Mouse (Mus musculus) forebrain, embryonic 11.5 days (tissue): ENCODE measurements around the gene Hist1h3e. TPM values are rescaled to one million over a fixed set of nuclear protein-coding genes. Genes with fewer than 3 reads are reported as not detected.
"Not testable (repeated sequence)": the region's sequence is repeated elsewhere in the genome, so short reads cannot be mapped to it uniquely, and the experiment has no call there.

Experiments used
- ATAC-seq: fragments of 200-750 bp; cut with Nextera tagmentation; replicated peaks from 2 replicates; pipeline ENCODE4 v1.8.0; 2017; ENCODE audit warnings: moderate TSS enrichment; ENCODE audit not compliant: low FRiP score
- DNase-seq: peaks from one replicate; pipeline ENCODE4 v3.0.0-alpha.2; 2017; ENCODE audit warnings: low spot score
- H3K27ac ChIP-seq: fragments of 300-500 bp; sonication (generic); 2 replicates; pipeline ENCODE4 v1.5.1; 2014; ENCODE audit warnings: low read depth, low read length
- H3K27me3 ChIP-seq: fragments of 300-500 bp; sonication (generic); 2 replicates; pipeline ENCODE4 v1.6.1; 2014; ENCODE audit warnings: mild to moderate bottlenecking, low read length, mixed read lengths; ENCODE audit not compliant: control insufficient read depth, insufficient read depth
- H3K36me3 ChIP-seq: fragments of 300-500 bp; sonication (generic); 2 replicates; pipeline ENCODE4 v1.6.1; 2014; ENCODE audit warnings: mild to moderate bottlenecking, low read length, moderate library complexity, mixed read lengths; ENCODE audit not compliant: control insufficient read depth, insufficient read depth
- H3K4me1 ChIP-seq: fragments of 300-500 bp; sonication (generic); replicated peaks from 2 replicates; pipeline ENCODE4 v1.6.1; 2014; ENCODE audit warnings: low read length, mixed read lengths; ENCODE audit not compliant: control insufficient read depth, insufficient read depth
- H3K4me2 ChIP-seq: fragments of 300-500 bp; sonication (generic); 2 replicates; pipeline ENCODE4 v1.6.1; 2014; ENCODE audit warnings: low read depth, mild to moderate bottlenecking, low read length, moderate library complexity, mixed read lengths; ENCODE audit not compliant: severe bottlenecking
- H3K4me3 ChIP-seq: fragments of 300-500 bp; sonication (generic); 2 replicates; pipeline ENCODE4 v1.5.1; 2014; ENCODE audit warnings: low read depth, low read length
- H3K9ac ChIP-seq: fragments of 300-500 bp; sonication (generic); 2 replicates; pipeline ENCODE4 v1.6.1; 2014; ENCODE audit warnings: low read length
- H3K9me3 ChIP-seq: fragments of 300-500 bp; sonication (generic); 2 replicates; pipeline ENCODE4 v1.6.1; 2016; ENCODE audit warnings: low read length, mixed read lengths; ENCODE audit not compliant: control insufficient read depth
- WGBS: fragments of 180-500 bp; shearing (Covaris S2); extraction: QIAGEN DNeasy Blood & Tissue Kit; methylation state at CpG from one replicate; pipeline ENCODE4 v1.1.7; 2014; 5-methylcytosine and 5-hydroxymethylcytosine counted together
- polyA plus RNA-seq: library from polyadenylated mRNA; unstranded; fragments of >200 nt; fragmentation: Nextera tagmentation; extraction: Ambion mirVana; gene quantifications from 2 replicates; pipeline ENCODE4 v1.2.1, GENCODE M21; 2014

Gene Hist1h3e
- polyA plus RNA-seq, 1 experiment from 2014 or later = 10.4 TPM

DNA sequence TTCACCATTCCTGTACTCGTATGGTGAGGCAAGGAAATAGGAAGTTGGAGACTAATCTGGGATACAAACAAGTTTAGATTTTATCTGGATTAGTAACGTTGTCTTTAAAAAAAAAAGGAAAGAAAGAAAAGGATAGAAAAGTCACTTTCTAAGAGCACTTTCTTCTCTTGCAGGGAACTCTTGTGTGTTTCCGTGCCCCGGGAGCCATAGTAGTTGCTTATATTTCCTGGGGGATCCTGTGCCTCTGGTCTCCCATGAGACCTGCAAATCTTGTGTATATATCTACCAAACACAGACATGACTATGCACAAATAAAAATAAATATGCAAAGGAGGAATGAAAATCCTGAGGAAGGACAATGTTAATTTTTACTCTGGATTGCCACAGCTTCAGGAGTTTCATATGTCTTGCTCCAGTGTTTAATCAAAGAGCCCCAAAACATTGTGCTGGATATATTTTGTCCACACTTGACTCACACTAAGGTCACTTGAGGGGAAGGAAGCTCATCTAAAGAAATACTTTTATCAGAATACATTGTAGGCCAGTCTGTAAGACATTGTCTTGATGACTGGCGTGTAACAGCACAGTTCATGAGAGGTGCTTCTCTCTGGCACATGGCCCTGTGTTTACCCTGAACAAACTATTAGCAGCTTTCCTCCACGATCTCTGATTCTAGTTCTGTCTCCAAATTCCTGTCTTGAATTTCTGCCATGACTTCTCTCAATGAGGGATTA lies 14.9 kb upstream of the Hist1h3e start:
- Histone ChIP-seq H3K4me3 (peak overlapping the region; percentile 45), H3K27ac (peak overlapping the region; percentile 95), H3K36me3 (no peaks in the 10 kb centered on the region), H3K4me2 (peak overlapping the region; percentile 65), H3K9me3 (no peaks in the 10 kb centered on the region), H3K27me3 (no peaks in the 10 kb centered on the region), H3K9ac (peak overlapping the region; percentile 80), H3K4me1 (peaks cover 3% of the 10 kb centered on the region; the same call in 1 of the 2 replicates)
- WGBS = 48% methylated on average over 6 of the region's 6 CpGs
- ATAC-seq (no peak), DNase-seq (no peak)

DNA sequence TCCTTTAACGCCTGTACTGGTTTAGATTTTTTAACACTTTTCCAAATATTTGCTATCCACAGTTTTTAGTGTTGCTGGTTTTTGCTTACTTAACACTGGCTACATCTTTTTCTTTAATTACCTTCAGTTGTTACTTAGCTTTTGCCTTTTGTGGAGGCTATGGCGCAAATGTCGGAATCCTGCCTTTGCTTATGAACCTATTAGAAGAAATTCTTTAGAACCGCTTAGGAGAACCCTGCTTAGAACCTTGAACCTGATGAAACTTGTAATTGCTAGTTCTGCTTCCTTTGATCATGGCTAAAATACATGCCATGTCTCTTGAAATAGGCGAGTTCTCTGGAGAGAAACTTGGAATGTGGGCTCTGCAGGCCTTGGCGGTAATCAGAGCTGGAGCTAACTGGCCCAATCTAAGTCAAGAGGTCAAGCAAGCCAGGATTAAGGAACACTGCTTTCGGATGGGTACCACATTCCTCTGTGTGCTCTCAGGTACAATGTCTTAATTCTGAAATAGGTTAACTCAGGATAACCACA lies 14.2 kb upstream of the Hist1h3e start:
- Histone ChIP-seq H3K27me3 (no peaks in the 10 kb centered on the region), H3K36me3 (no peaks in the 10 kb centered on the region), H3K4me1 (peaks cover 3% of the 10 kb centered on the region; the same call in 1 of the 2 replicates), H3K9ac (peak overlapping the region; percentile 80), H3K27ac (peak overlapping the region; percentile 95), H3K4me3 (peak overlapping the region; percentile 45), H3K4me2 (peak overlapping the region; percentile 65), H3K9me3 (no peaks in the 10 kb centered on the region)
- 2% methylated on average over 7 of the region's 7 CpGs for WGBS
- ATAC-seq (no peak), DNase-seq (peak; percentile 63)

DNA sequence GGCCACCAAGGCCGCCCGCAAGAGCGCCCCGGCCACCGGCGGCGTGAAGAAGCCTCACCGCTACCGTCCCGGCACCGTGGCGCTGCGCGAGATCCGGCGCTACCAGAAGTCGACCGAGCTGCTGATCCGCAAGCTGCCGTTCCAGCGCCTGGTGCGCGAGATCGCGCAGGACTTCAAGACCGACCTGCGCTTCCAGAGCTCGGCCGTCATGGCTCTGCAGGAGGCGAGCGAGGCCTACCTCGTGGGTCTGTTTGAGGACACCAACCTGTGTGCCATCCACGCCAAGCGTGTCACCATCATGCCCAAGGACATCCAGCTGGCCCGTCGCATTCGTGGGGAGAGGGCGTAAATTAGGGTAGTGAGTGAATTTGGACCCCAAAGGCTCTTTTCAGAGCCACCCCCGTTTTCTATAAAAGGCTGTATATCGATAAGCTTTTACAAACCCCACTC lies 13.7 kb upstream of the Hist1h3e start:
- not testable (repeated sequence) for H3K27me3 ChIP-seq, H3K9me3 ChIP-seq, ATAC-seq, H3K4me1 ChIP-seq, H3K36me3 ChIP-seq
- peak overlapping the region; percentile 45 for H3K4me3 ChIP-seq
- peak; percentile 75 for DNase-seq
- peak overlapping the region; percentile 65 for H3K4me2 ChIP-seq
- peak overlapping the region; percentile 95 for H3K27ac ChIP-seq
- H3K9ac ChIP-seq = peak overlapping the region; percentile 80
- WGBS = 0% methylated on average over 8 of the region's 40 CpGs

DNA sequence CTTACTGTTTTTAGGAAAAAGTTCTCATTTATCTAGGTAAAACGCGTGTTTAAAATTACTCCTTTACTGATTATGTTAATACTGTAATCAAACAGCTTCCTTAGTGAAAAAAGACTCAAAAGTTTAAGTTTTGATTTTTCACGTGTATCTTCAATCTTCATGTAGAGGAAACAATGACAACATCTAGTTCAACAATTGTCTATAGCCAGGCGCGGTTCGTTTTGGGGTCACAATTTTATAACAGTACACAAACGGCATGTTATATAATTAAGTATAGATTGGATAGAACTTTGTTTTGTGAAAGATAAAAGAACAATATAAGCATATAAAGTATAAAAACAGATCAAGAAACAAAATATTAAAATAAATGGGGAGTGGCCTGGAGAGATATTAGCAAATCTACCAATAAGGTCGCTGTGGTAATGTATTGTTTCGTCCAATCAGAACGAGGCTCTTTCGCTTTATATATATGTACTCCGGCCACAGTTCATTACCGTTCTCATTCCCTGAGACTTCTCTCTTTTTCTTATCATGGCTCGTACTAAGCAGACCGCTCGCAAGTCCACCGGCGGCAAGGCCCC lies 13.2 kb upstream of the Hist1h3e start, which contains the start of gene Hist1h3d:
Gene Hist1h3d (plus strand): TSS at position 493 of the 581 bp plus-strand sequence.
- ATAC-seq (peak; percentile 59), DNase-seq (peak; percentile 59)
- peak within 1 kb of the TSS; percentile 95 for H3K27ac ChIP-seq
- H3K27me3 ChIP-seq = no peaks in the 10 kb centered on the region
- H3K9ac ChIP-seq = peak within 1 kb of the TSS; percentile 80
- H3K4me1 ChIP-seq = peaks cover 3% of the 10 kb centered on the region; the same call in 1 of the 2 replicates
- peak within 1 kb of the TSS; percentile 65 for H3K4me2 ChIP-seq
- H3K9me3 ChIP-seq = no peaks in the 10 kb centered on the region
- WGBS = under 1% methylated on average over 18 of the region's 18 CpGs
- peak within 1 kb of the TSS; percentile 45 for H3K4me3 ChIP-seq
- H3K36me3 ChIP-seq = no peaks in the 10 kb centered on the region

DNA sequence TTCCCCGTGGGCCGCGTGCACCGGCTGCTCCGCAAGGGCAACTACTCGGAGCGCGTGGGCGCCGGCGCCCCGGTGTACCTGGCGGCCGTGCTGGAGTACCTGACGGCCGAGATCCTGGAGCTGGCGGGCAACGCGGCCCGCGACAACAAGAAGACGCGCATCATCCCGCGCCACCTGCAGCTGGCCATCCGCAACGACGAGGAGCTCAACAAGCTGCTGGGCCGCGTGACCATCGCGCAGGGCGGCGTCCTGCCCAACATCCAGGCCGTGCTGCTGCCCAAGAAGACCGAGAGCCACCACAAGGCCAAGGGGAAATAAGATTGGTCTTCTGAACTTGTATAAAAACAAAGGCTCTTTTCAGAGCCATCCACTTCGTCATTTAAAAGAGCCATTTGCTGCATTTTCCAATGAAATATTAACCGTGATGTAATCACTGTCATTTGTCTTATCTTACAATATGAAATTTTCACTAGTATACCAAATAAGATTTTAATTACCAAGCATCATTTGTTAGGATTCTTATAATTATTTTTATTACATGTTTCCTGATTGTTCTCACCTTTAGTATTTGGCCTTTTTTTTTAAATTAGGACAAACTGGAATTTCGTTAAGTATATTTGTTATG lies 12.5 kb upstream of the Hist1h3e start:
- H3K27ac ChIP-seq = peak overlapping the region; percentile 96
- not testable (repeated sequence) for H3K36me3 ChIP-seq, DNase-seq, H3K4me1 ChIP-seq, H3K9me3 ChIP-seq, H3K27me3 ChIP-seq
- H3K9ac ChIP-seq = peak overlapping the region; percentile 62
- 0% methylated on average over 5 of the region's 39 CpGs for WGBS
- peak overlapping the region; percentile 45 for H3K4me3 ChIP-seq
- H3K4me2 ChIP-seq = peak overlapping the region; percentile 45
- ATAC-seq = peak; percentile 0; the same call in 1 of the 2 replicates

DNA sequence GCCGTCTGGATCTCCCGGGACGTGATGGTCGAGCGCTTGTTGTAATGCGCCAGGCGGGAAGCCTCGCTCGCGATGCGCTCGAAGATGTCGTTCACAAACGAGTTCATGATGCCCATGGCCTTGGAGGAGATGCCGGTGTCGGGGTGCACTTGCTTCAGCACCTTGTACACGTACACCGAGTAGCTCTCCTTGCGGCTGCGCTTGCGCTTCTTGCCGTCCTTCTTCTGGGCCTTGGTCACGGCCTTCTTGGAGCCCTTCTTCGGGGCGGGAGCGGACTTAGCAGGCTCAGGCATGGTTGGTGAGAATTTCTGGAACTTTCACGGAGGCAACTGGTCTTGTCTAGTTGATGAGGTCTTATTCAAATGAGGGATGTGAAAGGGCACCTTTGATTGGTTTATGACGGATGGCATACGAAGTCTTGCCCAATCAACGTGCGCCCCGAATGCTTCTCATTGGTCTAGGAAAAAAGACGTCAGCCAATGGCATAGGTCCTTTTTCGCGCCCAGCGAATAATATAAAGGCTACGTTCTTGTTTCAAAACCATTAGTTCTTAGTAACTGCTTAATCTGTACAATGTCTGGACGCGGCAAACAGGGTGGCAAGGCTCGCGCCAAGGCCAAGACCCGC lies 11.8 kb upstream of the Hist1h3e start, which contains the start of the genes Hist1h2bf and Hist1h2ad:
Gene Hist1h2bf (minus strand): TSS at position 299 of the 627 bp plus-strand sequence.
Gene Hist1h2ad (plus strand): TSS at position 484 of the 627 bp plus-strand sequence.
- peak; percentile 91 for DNase-seq
- not testable (repeated sequence) for H3K4me1 ChIP-seq, H3K27me3 ChIP-seq, H3K9me3 ChIP-seq, H3K36me3 ChIP-seq
- under 1% methylated on average over 21 of the region's 42 CpGs for WGBS
- H3K9ac ChIP-seq = peak within 1 kb of the TSS; percentile 63
- H3K4me2 ChIP-seq = peak within 1 kb of the TSS; percentile 66
- H3K4me3 ChIP-seq = peak within 1 kb of the TSS; percentile 45
- peak; percentile 91 for ATAC-seq
- H3K27ac ChIP-seq = peak within 1 kb of the TSS; percentile 96

DNA sequence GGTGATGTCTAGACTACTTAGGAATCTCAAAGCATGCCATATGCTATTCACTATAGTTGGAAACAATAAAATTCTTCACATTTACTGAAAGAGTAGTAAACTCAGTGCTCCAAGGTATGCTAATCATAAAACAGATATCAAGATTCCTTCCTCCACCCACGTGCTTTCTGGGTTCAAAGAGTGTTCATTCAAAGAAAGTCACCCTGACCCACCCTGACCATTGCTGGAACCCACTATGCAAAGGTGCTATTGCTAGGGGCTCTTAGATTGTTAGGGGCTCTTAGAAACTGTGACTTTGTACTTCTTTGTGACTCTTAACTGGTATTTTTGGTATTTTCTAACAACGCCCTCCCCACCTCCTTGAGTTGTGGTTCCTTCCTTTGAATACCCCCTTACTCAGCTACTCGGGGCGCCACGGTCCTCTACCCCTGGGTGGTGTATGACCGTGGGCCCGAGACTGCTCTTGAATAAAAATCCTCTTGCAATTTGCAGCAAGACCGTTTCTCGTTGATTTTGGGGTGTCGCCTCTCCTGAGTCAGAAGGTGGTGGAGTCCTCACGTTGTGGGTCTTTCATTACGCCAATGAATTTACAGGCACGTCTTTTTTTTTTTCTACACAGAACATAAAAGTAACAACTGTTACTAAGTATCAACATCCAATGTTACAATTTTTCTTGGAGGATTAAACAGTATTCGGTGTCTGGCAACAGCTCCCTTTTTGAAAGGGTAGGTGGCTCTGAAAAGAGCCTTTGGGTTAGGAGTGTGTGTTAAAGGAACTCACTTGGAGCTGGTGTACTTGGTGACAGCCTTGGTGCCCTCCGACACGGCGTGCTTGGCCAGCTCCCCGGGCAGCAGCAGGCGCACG lies 11.1 kb upstream of the Hist1h3e start:
- H3K4me2 ChIP-seq = peak overlapping the region; percentile 66
- H3K27me3 ChIP-seq, H3K36me3 ChIP-seq, H3K4me1 ChIP-seq, H3K9me3 ChIP-seq, ATAC-seq: not testable (repeated sequence)
- peak; percentile 62 for DNase-seq
- WGBS = 11% methylated on average over 17 of the region's 20 CpGs
- peak overlapping the region; percentile 96 for H3K27ac ChIP-seq
- H3K4me3 ChIP-seq = peak overlapping the region; percentile 45
- H3K9ac ChIP-seq = peak overlapping the region; percentile 72
